Mouse (Mus musculus) spleen, postnatal 4 days (tissue): ENCODE results near the gene Tex45.

Source experiments
- DNase-seq, 2 experiments: peaks; one replicate each; pipeline ENCODE4 v3.0.0; 2022; ENCODE audit warnings: low spot score in 2 of 2

Tex45 gene

GRCm38 (mm10) chr8:3536053-3536841 lies 65.6 kb downstream of the Tex45 start:
- DNase-seq, result peak; percentile 71 to 78
